Mouse (Mus musculus) hematopoietic stem cell, adult 5-6 weeks (primary cell): ENCODE measurements around the gene Wbp2. TPM values are rescaled to one million over a fixed set of nuclear protein-coding genes. Genes with fewer than 3 reads are reported as not detected.

ENCODE experiments used
- ATAC-seq, 2 experiments: fragments of 125-278 bp in 1 of 2; replicated peaks in 1 of 2; 2 replicates each; pipeline ENCODE4 v1.8.0; 2016 to 2017; ENCODE audit warnings: inconsistent platforms in 2 of 2, mild to moderate bottlenecking in 2 of 2, moderate number of reproducible peaks in 2 of 2, low read depth in 1 of 2, moderate TSS enrichment in 1 of 2; ENCODE audit not compliant: low FRiP score in 2 of 2, poor library complexity in 2 of 2, severe bottlenecking in 2 of 2, insufficient read depth in 1 of 2, low TSS enrichment in 1 of 2
- total RNA-seq: library from RNA; stranded (forward); fragments of 172-1452, 232-1000 nt; gene quantifications from 2 replicates; pipeline ENCODE4 v1.2.3, GENCODE M21; 2017

Gene Wbp2
- total RNA-seq, 1 experiment from 2014 or later, result 44.8 TPM

GRCm38 (mm10) chr11:116111611-116112203, 24.9 kb upstream of the Wbp2 start:
- ATAC-seq, result no peak

- ATAC-seq, result no peak
Observed at GRCm38 (mm10) chr11:116111067-116111466, 24.3 kb upstream of the Wbp2 start.

GRCm38 (mm10) chr11:116110540-116110939, 23.7 kb upstream of the Wbp2 start:
- ATAC-seq, result peak in 1 of 2 experiments; percentile 22; a peak in 1 of 4 replicates

GRCm38 (mm10) chr11:116110131-116110530, 23.3 kb upstream of the Wbp2 start:
- 0 out of 4 replicates have a peak, but pooled peaks of 1 of the 2 experiments have one; percentile 24 for ATAC-seq

GRCm38 (mm10) chr11:116109441-116110081, 22.8 kb upstream of the Wbp2 start:
- ATAC-seq, result peak in 1 of 2 experiments; percentile 34; a peak in 1 of 4 replicates

- no peak for ATAC-seq
Observed at GRCm38 (mm10) chr11:116108464-116109137, 21.8 kb upstream of the Wbp2 start.

- no peak for ATAC-seq
Observed at GRCm38 (mm10) chr11:116107777-116108285, 21.0 kb upstream of the Wbp2 start.

GRCm38 (mm10) chr11:116106963-116107776, 20.4 kb upstream of the Wbp2 start:
- ATAC-seq, result no peak

- ATAC-seq, result no peak
Observed at GRCm38 (mm10) chr11:116106154-116106962, 19.6 kb upstream of the Wbp2 start.

GRCm38 (mm10) chr11:116105065-116105464, 18.3 kb upstream of the Wbp2 start:
- ATAC-seq, result no peak

GRCm38 (mm10) chr11:116104006-116104646, 17.3 kb upstream of the Wbp2 start:
- ATAC-seq, result no peak

GRCm38 (mm10) chr11:116103572-116103971, 16.8 kb upstream of the Wbp2 start:
- no peak for ATAC-seq

- ATAC-seq, result no peak
Observed at GRCm38 (mm10) chr11:116102472-116102871, 15.7 kb upstream of the Wbp2 start.

- ATAC-seq, result peak in 1 of 2 experiments; percentile 28; a peak in 1 of 4 replicates
Observed at GRCm38 (mm10) chr11:116101931-116102381, 15.2 kb upstream of the Wbp2 start.

GRCm38 (mm10) chr11:116100839-116101238, 14.0 kb upstream of the Wbp2 start:
- ATAC-seq, result no peak

- ATAC-seq, result no peak
Observed at GRCm38 (mm10) chr11:116100385-116100784, 13.6 kb upstream of the Wbp2 start.
